Mouse (Mus musculus): ENCODE data around the gene Spns3. TPM values are rescaled to one million over a fixed set of nuclear protein-coding genes. Genes with fewer than 3 reads are reported as not detected.

Gene Spns3
- total and polyA plus RNA-seq, 2 experiments from 2014 or later = 0.04 TPM; not detected in 1

GRCm38 (mm10) chr11:72532890-72533289 lies 17.4 kb downstream of the Spns3 start:
- no peak for TF ChIP-seq EP300 (IDR thresholded peaks at IDR 0.05; ENCODE audit: low read depth)
- no peak for TF ChIP-seq CTCF (IDR thresholded peaks at IDR 0.05; ENCODE audit: low read depth)
- H3K27ac ChIP-seq (ENCODE audit: low read depth) = no peak overlapping the region
- no peaks in the 10 kb centered on the region for H3K9me3 ChIP-seq (replicated peaks; ENCODE audit: control insufficient read depth, low read length)
- ATAC-seq (ENCODE audit: insufficient read depth, low read depth) (no peak), DNase-seq (ENCODE audit: low spot score) (no peak)
- H3K9ac ChIP-seq (replicated peaks; ENCODE audit: low read depth, low read length) = no peak overlapping the region
- H3K36me3 ChIP-seq (replicated peaks; ENCODE audit: control insufficient read depth, insufficient read depth, low read length) = no peaks in the 10 kb centered on the region
- no peaks in the 10 kb centered on the region for H3K4me1 ChIP-seq (ENCODE audit: control insufficient read depth, insufficient read depth)
- H3K4me2 ChIP-seq (ENCODE audit: low read depth, low read length) = no peak overlapping the region
- no peak overlapping the region for H3K4me3 ChIP-seq (ENCODE audit: low read depth, low read length)
- no peaks in the 10 kb centered on the region for H3K27me3 ChIP-seq (ENCODE audit: control insufficient read depth, insufficient read depth, low read length)
- WGBS = 65% methylated on average over 3 of the region's 3 CpGs

DNA sequence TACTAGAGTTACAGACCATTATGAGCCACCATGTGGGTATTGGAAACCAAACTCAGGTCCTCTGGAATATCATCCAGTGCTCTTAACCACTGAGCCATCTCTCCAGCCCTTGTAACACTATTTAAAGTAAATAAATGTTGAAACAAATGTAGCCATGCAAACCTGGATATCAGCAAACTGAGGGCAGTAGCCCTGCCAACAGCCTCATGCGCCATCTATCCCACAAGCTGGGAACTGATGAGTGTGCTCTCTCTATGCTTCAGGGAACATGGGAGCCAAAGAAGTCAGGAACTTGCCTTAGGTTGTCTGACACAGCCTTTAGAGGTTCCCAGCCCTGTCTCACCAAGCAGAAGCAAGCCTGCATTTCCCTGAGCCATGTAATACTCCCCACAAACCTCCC lies 18.7 kb downstream of the Spns3 start:
- DNase-seq (ENCODE audit: low spot score) (no peak), ATAC-seq (ENCODE audit: insufficient read depth, low read depth) (no peak)
- H3K9me3 ChIP-seq (replicated peaks; ENCODE audit: control insufficient read depth, low read length) = no peaks in the 10 kb centered on the region
- H3K9ac ChIP-seq (replicated peaks; ENCODE audit: low read depth, low read length) = no peak overlapping the region
- no peaks in the 10 kb centered on the region for H3K4me1 ChIP-seq (ENCODE audit: control insufficient read depth, insufficient read depth)
- 0 out of 2 replicates have a peak, but pooled peaks have one; percentile 19 for TF ChIP-seq CTCF (IDR thresholded peaks at IDR 0.05; ENCODE audit: low read depth)
- no peak for TF ChIP-seq EP300 (IDR thresholded peaks at IDR 0.05; ENCODE audit: low read depth)
- H3K4me3 ChIP-seq (ENCODE audit: low read depth, low read length) = no peak overlapping the region
- no peaks in the 10 kb centered on the region for H3K36me3 ChIP-seq (replicated peaks; ENCODE audit: control insufficient read depth, insufficient read depth, low read length)
- no peak overlapping the region for H3K4me2 ChIP-seq (ENCODE audit: low read depth, low read length)
- whole genome bisulfite sequencing = 69% methylated on average over 1 of the region's 1 CpGs
- H3K27me3 ChIP-seq (ENCODE audit: control insufficient read depth, insufficient read depth, low read length) = no peaks in the 10 kb centered on the region
- H3K27ac ChIP-seq (ENCODE audit: low read depth) = no peak overlapping the region

GRCm38 (mm10) chr11:72531144-72531543 lies 19.2 kb downstream of the Spns3 start:
- H3K27ac ChIP-seq (ENCODE audit: low read depth) = no peak overlapping the region
- TF ChIP-seq CTCF (IDR thresholded peaks at IDR 0.05; ENCODE audit: low read depth) = no peak
- TF ChIP-seq EP300 (IDR thresholded peaks at IDR 0.05; ENCODE audit: low read depth) = no peak
- DNase-seq (ENCODE audit: low spot score) (no peak), ATAC-seq (ENCODE audit: insufficient read depth, low read depth) (no peak)
- no peaks in the 10 kb centered on the region for H3K9me3 ChIP-seq (replicated peaks; ENCODE audit: control insufficient read depth, low read length)
- no peak overlapping the region for H3K4me3 ChIP-seq (ENCODE audit: low read depth, low read length)
- H3K4me1 ChIP-seq (ENCODE audit: control insufficient read depth, insufficient read depth) = no peaks in the 10 kb centered on the region
- H3K27me3 ChIP-seq (ENCODE audit: control insufficient read depth, insufficient read depth, low read length) = no peaks in the 10 kb centered on the region
- no peak overlapping the region for H3K9ac ChIP-seq (replicated peaks; ENCODE audit: low read depth, low read length)
- no peak overlapping the region for H3K4me2 ChIP-seq (ENCODE audit: low read depth, low read length)
- no peaks in the 10 kb centered on the region for H3K36me3 ChIP-seq (replicated peaks; ENCODE audit: control insufficient read depth, insufficient read depth, low read length)
- WGBS = 65% methylated on average over 5 of the region's 5 CpGs

DNA sequence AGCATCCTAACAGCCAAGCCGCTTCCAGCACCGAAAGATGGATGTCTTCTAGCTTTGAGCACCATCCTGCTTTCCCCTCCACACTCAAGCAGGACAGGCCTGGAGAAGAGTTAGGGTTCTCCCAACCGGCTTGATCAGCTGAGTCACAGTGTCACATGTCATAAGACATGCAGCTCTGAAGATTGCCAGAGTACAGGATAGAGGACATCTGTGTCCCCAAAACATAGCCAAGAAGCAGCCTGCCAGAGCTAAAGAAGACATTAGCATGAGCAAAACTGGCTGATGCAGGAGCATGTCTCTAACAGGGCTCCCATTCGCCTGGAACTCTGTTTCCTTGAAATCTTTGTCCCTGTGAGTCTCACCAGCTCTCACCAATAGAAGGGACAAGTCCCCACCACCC lies 24.1 kb downstream of the Spns3 start:
- H3K27me3 ChIP-seq (ENCODE audit: control insufficient read depth, insufficient read depth, low read length) = no peaks in the 10 kb centered on the region
- H3K4me3 ChIP-seq (ENCODE audit: low read depth, low read length) = no peak overlapping the region
- 0 out of 2 replicates have a peak, but pooled peaks cover 8% of the 10 kb centered on the region for H3K4me1 ChIP-seq (ENCODE audit: control insufficient read depth, insufficient read depth)
- H3K4me2 ChIP-seq (ENCODE audit: low read depth, low read length) = no peak overlapping the region
- DNase-seq (ENCODE audit: low spot score) (no peak), ATAC-seq (ENCODE audit: insufficient read depth, low read depth) (no peak)
- no peak overlapping the region for H3K27ac ChIP-seq (ENCODE audit: low read depth)
- H3K9me3 ChIP-seq (replicated peaks; ENCODE audit: control insufficient read depth, low read length) = no peaks in the 10 kb centered on the region
- no peak overlapping the region for H3K9ac ChIP-seq (replicated peaks; ENCODE audit: low read depth, low read length)
- TF ChIP-seq CTCF (IDR thresholded peaks at IDR 0.05; ENCODE audit: low read depth) = no peak
- TF ChIP-seq EP300 (IDR thresholded peaks at IDR 0.05; ENCODE audit: low read depth) = no peak
- H3K36me3 ChIP-seq (replicated peaks; ENCODE audit: control insufficient read depth, insufficient read depth, low read length) = no peaks in the 10 kb centered on the region
- WGBS = 75% methylated on average over 4 of the region's 4 CpGs

DNA sequence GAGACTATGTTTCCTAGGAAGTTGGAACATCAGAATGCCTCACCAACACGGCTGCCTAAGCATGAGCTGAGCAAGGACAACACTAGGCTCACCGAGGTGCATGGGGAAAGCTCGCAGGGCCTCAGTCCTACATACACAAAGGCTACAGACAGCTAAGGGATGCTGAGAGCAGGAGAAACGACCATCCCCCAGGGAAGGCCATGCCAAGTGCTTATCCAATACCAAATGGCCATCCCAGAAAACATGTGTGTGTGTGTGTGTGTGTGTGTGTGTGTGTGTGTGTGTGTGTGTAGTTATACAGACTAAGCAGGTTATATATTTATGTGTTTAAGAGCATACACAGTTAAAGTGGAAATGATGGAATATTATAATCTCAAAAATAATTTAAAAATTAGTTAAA lies 26.6 kb downstream of the Spns3 start:
- WGBS = 56% methylated on average over 4 of the region's 4 CpGs
- no peak overlapping the region for H3K4me2 ChIP-seq (ENCODE audit: low read depth, low read length)
- H3K27me3 ChIP-seq (ENCODE audit: control insufficient read depth, insufficient read depth, low read length) = no peaks in the 10 kb centered on the region
- TF ChIP-seq EP300 (IDR thresholded peaks at IDR 0.05; ENCODE audit: low read depth) (no peak), CTCF (IDR thresholded peaks at IDR 0.05; ENCODE audit: low read depth) (no peak)
- H3K9me3 ChIP-seq (replicated peaks; ENCODE audit: control insufficient read depth, low read length) = no peaks in the 10 kb centered on the region
- ATAC-seq (ENCODE audit: insufficient read depth, low read depth) (no peak), DNase-seq (ENCODE audit: low spot score) (no peak)
- H3K4me3 ChIP-seq (ENCODE audit: low read depth, low read length) = no peak overlapping the region
- no peak overlapping the region for H3K9ac ChIP-seq (replicated peaks; ENCODE audit: low read depth, low read length)
- H3K36me3 ChIP-seq (replicated peaks; ENCODE audit: control insufficient read depth, insufficient read depth, low read length) = no peaks in the 10 kb centered on the region
- no peak overlapping the region for H3K27ac ChIP-seq (ENCODE audit: low read depth)
- H3K4me1 ChIP-seq (ENCODE audit: control insufficient read depth, insufficient read depth) = 0 out of 2 replicates have a peak, but pooled peaks cover 8% of the 10 kb centered on the region

- peak; percentile 64 for DNase-seq (ENCODE audit: low spot score)
- TF ChIP-seq EP300 (IDR thresholded peaks at IDR 0.05; ENCODE audit: low read depth) = no peak
- no peak for TF ChIP-seq CTCF (IDR thresholded peaks at IDR 0.05; ENCODE audit: low read depth)
- Histone ChIP-seq H3K9me3 (replicated peaks; ENCODE audit: control insufficient read depth, low read length) (no peaks in the 10 kb centered on the region), H3K4me1 (ENCODE audit: control insufficient read depth, insufficient read depth) (0 out of 2 replicates have a peak, but pooled peaks cover 8% of the 10 kb centered on the region), H3K9ac (replicated peaks; ENCODE audit: low read depth, low read length) (no peak overlapping the region), H3K27ac (ENCODE audit: low read depth) (no peak overlapping the region), H3K36me3 (replicated peaks; ENCODE audit: control insufficient read depth, insufficient read depth, low read length) (no peaks in the 10 kb centered on the region), H3K4me2 (ENCODE audit: low read depth, low read length) (no peak overlapping the region), H3K4me3 (ENCODE audit: low read depth, low read length) (no peak overlapping the region), H3K27me3 (ENCODE audit: control insufficient read depth, insufficient read depth, low read length) (no peaks in the 10 kb centered on the region)
- 31% methylated on average over 5 of the region's 5 CpGs for WGBS
- ATAC-seq (ENCODE audit: insufficient read depth, low read depth) = 0 out of 2 replicates have a peak, but pooled peaks have one; percentile 32
Measured at GRCm38 (mm10) chr11:72522616-72523041, 27.7 kb downstream of the Spns3 start.

Measured in heart, postnatal 0 days (tissue).